Mouse (Mus musculus): ENCODE measurements around the gene Ccnl1. TPM values are rescaled to one million over a fixed set of nuclear protein-coding genes. Genes with fewer than 3 reads are reported as not detected.

Ccnl1 gene
- polyA plus RNA-seq (2012; fragmentation: generic; extraction: Trizol): 10 to 100 TPM in 1 of 2 experiments, 1 to 10 TPM in 1; 1.3 to 12.4 TPM

GRCm38 (mm10) chr3:65958102-65958839 lies at the start of gene Ccnl1:
Ccnl1 (minus strand) TSS chr3:65958249.

